Mouse (Mus musculus) heart, embryonic 10.5 days (tissue): ENCODE data around the gene Snx19. TPM values are rescaled to one million over a fixed set of nuclear protein-coding genes. Genes with fewer than 3 reads are reported as not detected.

Source experiments
- DNase-seq: peaks from one replicate; pipeline ENCODE4 v3.0.0-alpha.2; 2017; ENCODE audit warnings: low spot score
- H3K27ac ChIP-seq: fragments of 300-500 bp; sonication (generic); 2 replicates; pipeline ENCODE4 v1.5.1; 2016; ENCODE audit warnings: mild to moderate bottlenecking
- H3K27me3 ChIP-seq: fragments of 300-500 bp; sonication (generic); 2 replicates; pipeline ENCODE4 v1.6.1; 2016; ENCODE audit warnings: mild to moderate bottlenecking; ENCODE audit not compliant: poor library complexity, insufficient read depth, severe bottlenecking
- H3K36me3 ChIP-seq: fragments of 300-500 bp; sonication (generic); 2 replicates; pipeline ENCODE4 v1.6.1; 2016; ENCODE audit warnings: mild to moderate bottlenecking, moderate library complexity
- H3K4me1 ChIP-seq: fragments of 300-500 bp; sonication (generic); 2 replicates; pipeline ENCODE4 v1.6.1; 2016; ENCODE audit warnings: mild to moderate bottlenecking
- H3K4me3 ChIP-seq: fragments of 300-500 bp; sonication (generic); 2 replicates; pipeline ENCODE4 v1.5.1; 2016; ENCODE audit warnings: mild to moderate bottlenecking, moderate library complexity
- H3K9me3 ChIP-seq: fragments of 300-500 bp; sonication (generic); 2 replicates; pipeline ENCODE4 v1.6.1; 2016; ENCODE audit warnings: mild to moderate bottlenecking, moderate library complexity
- WGBS: fragments of 180-500 bp; shearing (Covaris S2); methylation state at CpG from one replicate; pipeline ENCODE4 v1.1.7; 2016; 5-methylcytosine and 5-hydroxymethylcytosine counted together
- polyA plus RNA-seq: library from polyadenylated mRNA; unstranded; fragments of >200 nt; fragmentation: Nextera tagmentation; extraction: Ambion mirVana; gene quantifications from 2 replicates; pipeline ENCODE4 v1.2.1, GENCODE M21; 2016

Snx19 gene
- 18.1 and 20.2 TPM in 2 replicates for polyA plus RNA-seq

- Histone ChIP-seq H3K36me3 (peaks cover 11% of the 10 kb centered on the region; the same call in 1 of the 2 replicates), H3K4me3 (peak within 1 kb of the TSS; percentile 78), H3K4me1 (peaks cover 31% of the 10 kb centered on the region), H3K27me3 (peaks cover 8% of the 10 kb centered on the region; the same call in 1 of the 2 replicates), H3K27ac (peak within 1 kb of the TSS; percentile 88), H3K9me3 (no peaks in the 10 kb centered on the region)
- peak; percentile 94 for DNase-seq
- WGBS = 2% methylated on average over 53 of the region's 53 CpGs
Observed at GRCm38 (mm10) chr9:30426882-30427632, at the start of gene Snx19. Gene Snx19, plus strand, starts transcription at chr9:30427108.

GRCm38 (mm10) chr9:30400771-30401170 is 26.1 kb upstream of the Snx19 start:
- Histone ChIP-seq H3K27ac (no peak overlapping the region), H3K36me3 (no peaks in the 10 kb centered on the region), H3K27me3 (no peaks in the 10 kb centered on the region), H3K4me1 (no peaks in the 10 kb centered on the region), H3K9me3 (no peaks in the 10 kb centered on the region), H3K4me3 (no peak overlapping the region)
- WGBS = 90% methylated on average over 1 of the region's 1 CpGs
- no peak for DNase-seq

GRCm38 (mm10) chr9:30422940-30423339 is 4.0 kb upstream of the Snx19 start:
- Histone ChIP-seq H3K27ac (no peak overlapping the region), H3K27me3 (peaks cover 8% of the 10 kb centered on the region; the same call in 1 of the 2 replicates), H3K9me3 (no peaks in the 10 kb centered on the region), H3K4me3 (no peak overlapping the region), H3K36me3 (no peaks in the 10 kb centered on the region), H3K4me1 (peaks cover 7% of the 10 kb centered on the region)
- no peak for DNase-seq
- WGBS = 3% methylated on average over 1 of the region's 1 CpGs

GRCm38 (mm10) chr9:30425178-30425577 is 1.7 kb upstream of the Snx19 start:
- peaks cover 10% of the 10 kb centered on the region; the same call in 1 of the 2 replicates for H3K36me3 ChIP-seq
- H3K4me1 ChIP-seq = peaks cover 25% of the 10 kb centered on the region
- no peaks in the 10 kb centered on the region for H3K9me3 ChIP-seq
- no peak overlapping the region for H3K27ac ChIP-seq
- DNase-seq = no peak
- H3K4me3 ChIP-seq = no peak overlapping the region
- peaks cover 8% of the 10 kb centered on the region; the same call in 1 of the 2 replicates for H3K27me3 ChIP-seq
- WGBS = 79% methylated on average over 7 of the region's 7 CpGs

GRCm38 (mm10) chr9:30428231-30428630 is 1.3 kb downstream of the Snx19 start:
- no peak overlapping the region for H3K27ac ChIP-seq
- peaks cover 31% of the 10 kb centered on the region for H3K4me1 ChIP-seq
- H3K36me3 ChIP-seq = peaks cover 23% of the 10 kb centered on the region
- no peak for DNase-seq
- peaks cover 8% of the 10 kb centered on the region; the same call in 1 of the 2 replicates for H3K27me3 ChIP-seq
- peak overlapping the region; percentile 78 for H3K4me3 ChIP-seq
- WGBS = 87% methylated on average over 5 of the region's 5 CpGs
- H3K9me3 ChIP-seq = no peaks in the 10 kb centered on the region

GRCm38 (mm10) chr9:30430447-30430846 is 3.5 kb downstream of the Snx19 start:
- H3K9me3 ChIP-seq = no peaks in the 10 kb centered on the region
- DNase-seq = no peak
- no peaks in the 10 kb centered on the region for H3K27me3 ChIP-seq
- no peak overlapping the region for H3K27ac ChIP-seq
- 77% methylated on average over 5 of the region's 5 CpGs for WGBS
- H3K4me1 ChIP-seq = peaks cover 31% of the 10 kb centered on the region
- no peak overlapping the region for H3K4me3 ChIP-seq
- H3K36me3 ChIP-seq = peaks cover 45% of the 10 kb centered on the region

GRCm38 (mm10) chr9:30431909-30432308 is 5.0 kb downstream of the Snx19 start:
- peaks cover 59% of the 10 kb centered on the region for H3K36me3 ChIP-seq
- WGBS = 92% methylated on average over 11 of the region's 11 CpGs
- H3K4me3 ChIP-seq = no peak overlapping the region
- H3K27me3 ChIP-seq = no peaks in the 10 kb centered on the region
- no peak overlapping the region for H3K27ac ChIP-seq
- peaks cover 31% of the 10 kb centered on the region for H3K4me1 ChIP-seq
- no peaks in the 10 kb centered on the region for H3K9me3 ChIP-seq
- DNase-seq = no peak

- Histone ChIP-seq H3K4me3 (no peak overlapping the region), H3K27me3 (no peaks in the 10 kb centered on the region), H3K27ac (no peak overlapping the region), H3K36me3 (peaks cover 66% of the 10 kb centered on the region), H3K9me3 (no peaks in the 10 kb centered on the region), H3K4me1 (peaks cover 14% of the 10 kb centered on the region)
- DNase-seq = no peak
- 96% methylated on average over 4 of the region's 4 CpGs for WGBS
Observed at GRCm38 (mm10) chr9:30433914-30434313, 7.0 kb downstream of the Snx19 start.

GRCm38 (mm10) chr9:30435902-30436585 is 9.1 kb downstream of the Snx19 start:
- H3K4me3 ChIP-seq = no peak overlapping the region
- no peak for DNase-seq
- H3K4me1 ChIP-seq = no peaks in the 10 kb centered on the region
- H3K27me3 ChIP-seq = no peaks in the 10 kb centered on the region
- H3K9me3 ChIP-seq = no peaks in the 10 kb centered on the region
- H3K36me3 ChIP-seq = peaks cover 85% of the 10 kb centered on the region
- WGBS = 90% methylated on average over 8 of the region's 8 CpGs
- H3K27ac ChIP-seq = no peak overlapping the region

GRCm38 (mm10) chr9:30438505-30438904 is 11.6 kb downstream of the Snx19 start:
- DNase-seq = no peak
- Histone ChIP-seq H3K9me3 (no peaks in the 10 kb centered on the region), H3K4me1 (no peaks in the 10 kb centered on the region), H3K27ac (no peak overlapping the region), H3K36me3 (peaks cover 92% of the 10 kb centered on the region), H3K27me3 (no peaks in the 10 kb centered on the region), H3K4me3 (no peak overlapping the region)
- 54% methylated on average over 3 of the region's 3 CpGs for WGBS

- no peak for DNase-seq
- H3K9me3 ChIP-seq = no peaks in the 10 kb centered on the region
- H3K27me3 ChIP-seq = no peaks in the 10 kb centered on the region
- H3K4me1 ChIP-seq = peaks cover 10% of the 10 kb centered on the region
- 87% methylated on average over 2 of the region's 2 CpGs for WGBS
- peaks cover 85% of the 10 kb centered on the region for H3K36me3 ChIP-seq
- H3K27ac ChIP-seq = no peak overlapping the region
- H3K4me3 ChIP-seq = no peak overlapping the region
Observed at GRCm38 (mm10) chr9:30441761-30442160, 14.9 kb downstream of the Snx19 start.

- H3K27ac ChIP-seq = peak overlapping the region; percentile 62
- WGBS = 69% methylated on average over 14 of the region's 14 CpGs
- H3K27me3 ChIP-seq = no peaks in the 10 kb centered on the region
- H3K4me1 ChIP-seq = peaks cover 10% of the 10 kb centered on the region
- peaks cover 73% of the 10 kb centered on the region for H3K36me3 ChIP-seq
- no peak overlapping the region for H3K4me3 ChIP-seq
- no peaks in the 10 kb centered on the region for H3K9me3 ChIP-seq
- no peak for DNase-seq
Observed at GRCm38 (mm10) chr9:30445232-30446085, 18.6 kb downstream of the Snx19 start.
